Mouse (Mus musculus) cerebral cortex, adult 2 months (tissue): ENCODE measurements around the gene Gm28308.

Experiments
- WGBS: fragments of 180-500 bp; shearing (Covaris S2); methylation state at CpG from one replicate; pipeline ENCODE4 v1.1.7; 2018; 5-methylcytosine and 5-hydroxymethylcytosine counted together

Gene Gm28308

GRCm38 (mm10) chr6:52219234-52219942 is 6.2 kb upstream of the Gm28308 start:
- 40% methylated on average over 9 of the region's 9 CpGs for WGBS

- whole genome bisulfite sequencing = 10% methylated on average over 14 of the region's 14 CpGs
Observed at GRCm38 (mm10) chr6:52218643-52219215, 5.6 kb upstream of the Gm28308 start.

GRCm38 (mm10) chr6:52217895-52218642 is 4.9 kb upstream of the Gm28308 start:
- 9% methylated on average over 23 of the region's 23 CpGs for WGBS

GRCm38 (mm10) chr6:52217459-52217768 is 4.3 kb upstream of the Gm28308 start:
- WGBS = 2% methylated on average over 25 of the region's 25 CpGs

- WGBS = 5% methylated on average over 60 of the region's 60 CpGs
Observed at GRCm38 (mm10) chr6:52216691-52217458, 3.7 kb upstream of the Gm28308 start.

GRCm38 (mm10) chr6:52215771-52216535 is 2.8 kb upstream of the Gm28308 start:
- 4% methylated on average over 30 of the region's 30 CpGs for WGBS

GRCm38 (mm10) chr6:52215070-52215469 is 1.9 kb upstream of the Gm28308 start:
- 22% methylated on average over 3 of the region's 3 CpGs for WGBS

GRCm38 (mm10) chr6:52214271-52214670 is 1.1 kb upstream of the Gm28308 start:
- WGBS = 12% methylated on average over 5 of the region's 5 CpGs

GRCm38 (mm10) chr6:52212556-52213118 is 502 bp downstream of the Gm28308 start:
- 3% methylated on average over 22 of the region's 22 CpGs for WGBS

- 6% methylated on average over 13 of the region's 13 CpGs for WGBS
Observed at GRCm38 (mm10) chr6:52211961-52212360, 1.2 kb downstream of the Gm28308 start.

GRCm38 (mm10) chr6:52211170-52211935 is 1.8 kb downstream of the Gm28308 start:
- 2% methylated on average over 37 of the region's 37 CpGs for WGBS

GRCm38 (mm10) chr6:52209685-52210046 is 3.5 kb downstream of the Gm28308 start:
- WGBS = 12% methylated on average over 12 of the region's 12 CpGs

- WGBS = 8% methylated on average over 18 of the region's 18 CpGs
Observed at GRCm38 (mm10) chr6:52208868-52209684, 4.1 kb downstream of the Gm28308 start.

GRCm38 (mm10) chr6:52208072-52208867 is 4.9 kb downstream of the Gm28308 start, which contains the start of gene Hoxa6:
Gene Hoxa6, minus strand, starts transcription at chr6:52208722.
- 3% methylated on average over 47 of the region's 47 CpGs for WGBS

GRCm38 (mm10) chr6:52206882-52207683 is 6.1 kb downstream of the Gm28308 start:
- WGBS = 6% methylated on average over 4 of the region's 4 CpGs

- 5% methylated on average over 55 of the region's 55 CpGs for WGBS
Observed at GRCm38 (mm10) chr6:52205638-52206621, 7.2 kb downstream of the Gm28308 start.

- 6% methylated on average over 14 of the region's 14 CpGs for WGBS
Observed at GRCm38 (mm10) chr6:52205221-52205620, 7.9 kb downstream of the Gm28308 start.
